Mouse (Mus musculus): Measurements from ENCODE around the gene Ano6.

DNA sequence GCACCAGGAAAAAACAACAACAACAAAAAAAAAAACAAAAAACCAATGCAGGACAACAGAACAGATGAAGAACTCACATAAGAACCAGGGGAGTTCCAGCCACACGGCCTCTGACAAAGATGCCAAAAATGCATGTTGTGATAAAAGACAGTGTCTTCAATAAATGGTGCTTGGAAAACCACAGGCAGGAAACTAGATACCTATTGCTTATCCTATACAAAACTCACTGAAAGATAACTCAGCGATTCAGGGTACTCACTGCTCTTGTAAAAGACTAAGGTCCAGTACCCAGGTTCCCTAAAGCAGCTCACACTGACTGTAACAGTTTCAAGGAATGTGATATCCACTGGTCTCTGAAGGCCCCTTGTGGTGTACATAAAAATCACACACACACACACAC is 20.3 kb upstream of the Ano6 start:
- TF ChIP-seq CTCF (IDR thresholded peaks at IDR 0.05; ENCODE audit: extremely low read depth, insufficient read depth, insufficient read length, insufficient replicate concordance) (no peak), POLR2A (IDR thresholded peaks at IDR 0.05; ENCODE audit: low read depth, low read length) (no peak)

Measured in spleen, adult 2 months (tissue).